Mouse (Mus musculus) brain, embryonic 14.5 days (tissue): ENCODE measurements around the gene Tenm4.

Experiments used
- CTCF ChIP-seq: fragments of 200-500 bp; IDR thresholded peaks from 2 replicates; pipeline ENCODE4 v1.5.1; 2012; ENCODE audit warnings: inconsistent platforms, mild to moderate bottlenecking, moderate library complexity, borderline replicate concordance; ENCODE audit not compliant: insufficient read depth, insufficient read length; ENCODE audit errors: extremely low read depth
- POLR2A ChIP-seq: fragments of 200-500 bp; IDR thresholded peaks from 2 replicates; pipeline ENCODE4 v1.6.1; 2012; ENCODE audit warnings: mild to moderate bottlenecking, inconsistent platforms, borderline replicate concordance; ENCODE audit not compliant: poor library complexity, insufficient read depth, insufficient read length, severe bottlenecking; ENCODE audit errors: extremely low read depth

- TF ChIP-seq CTCF (no peak), POLR2A (no peak)
Observed at GRCm38 (mm10) chr7:96171596-96172563, 834 bp downstream of the Tenm4 start.
